Mouse (Mus musculus) embryonic facial prominence, embryonic 12.5 days (tissue): ENCODE measurements around the gene Uck1. TPM values are rescaled to one million over a fixed set of nuclear protein-coding genes. Genes with fewer than 3 reads are reported as not detected.
"Not testable (repeated sequence)": the region's sequence is repeated elsewhere in the genome, so short reads cannot be mapped to it uniquely, and the experiment has no call there.

Source experiments
- ATAC-seq: fragments of 200-750 bp; cut with Nextera tagmentation; 2 replicates; pipeline ENCODE4 v1.8.0; 2017; ENCODE audit not compliant: insufficient number of reproducible peaks, insufficient read depth, low FRiP score, low TSS enrichment
- H3K27ac ChIP-seq: fragments of 300-500 bp; sonication (generic); 2 replicates; pipeline ENCODE4 v1.5.1; 2016; ENCODE audit warnings: mild to moderate bottlenecking
- H3K27me3 ChIP-seq: fragments of 300-500 bp; sonication (generic); 2 replicates; pipeline ENCODE4 v1.6.1; 2016; ENCODE audit warnings: mild to moderate bottlenecking, moderate library complexity
- H3K36me3 ChIP-seq: fragments of 300-500 bp; sonication (generic); 2 replicates; pipeline ENCODE4 v1.6.1; 2016; ENCODE audit warnings: mild to moderate bottlenecking
- H3K4me1 ChIP-seq: fragments of 300-500 bp; sonication (generic); 2 replicates; pipeline ENCODE4 v1.6.1; 2016
- H3K4me2 ChIP-seq: fragments of 300-500 bp; sonication (generic); replicated peaks from 2 replicates; pipeline ENCODE4 v1.6.1; 2016; ENCODE audit warnings: mild to moderate bottlenecking, moderate library complexity
- H3K4me3 ChIP-seq: fragments of 300-500 bp; sonication (generic); 2 replicates; pipeline ENCODE4 v1.5.1; 2016; ENCODE audit warnings: mild to moderate bottlenecking
- H3K9ac ChIP-seq: fragments of 300-500 bp; sonication (generic); 2 replicates; pipeline ENCODE4 v1.6.1; 2016; ENCODE audit warnings: mild to moderate bottlenecking, moderate library complexity
- H3K9me3 ChIP-seq: fragments of 300-500 bp; sonication (generic); 2 replicates; pipeline ENCODE4 v1.6.1; 2016; ENCODE audit warnings: mild to moderate bottlenecking, moderate library complexity
- WGBS: fragments of 180-500 bp; shearing (Covaris S2); methylation state at CpG from one replicate; pipeline ENCODE4 v1.1.7; 2016; 5-methylcytosine and 5-hydroxymethylcytosine counted together
- polyA plus RNA-seq: library from polyadenylated mRNA; unstranded; fragments of >200 nt; fragmentation: Nextera tagmentation; extraction: Ambion mirVana; gene quantifications from 2 replicates; pipeline ENCODE4 v1.2.1, GENCODE M21; 2016

Uck1 gene
- polyA plus RNA-seq: 69.9 and 81.5 TPM in 2 replicates

- peak within 1 kb of the TSS; percentile 58 for H3K4me2 ChIP-seq
- H3K27me3 ChIP-seq: no peaks in the 10 kb centered on the region
- WGBS: 2% methylated on average over 59 of the region's 59 CpGs
- 0 out of 2 replicates have a peak within 1 kb of the TSS, but pooled peaks have one; percentile 0 for H3K27ac ChIP-seq
- H3K9me3 ChIP-seq: no peaks in the 10 kb centered on the region
- peak within 1 kb of the TSS; percentile 78 for H3K4me3 ChIP-seq
- H3K4me1 ChIP-seq: peaks cover 7% of the 10 kb centered on the region
- peak within 1 kb of the TSS; percentile 82 for H3K9ac ChIP-seq
- ATAC-seq: peak; percentile 84
- H3K36me3 ChIP-seq: peaks cover 27% of the 10 kb centered on the region
Measured at GRCm38 (mm10) chr2:32259657-32260417, at the start of gene Uck1. Gene Uck1, minus strand, starts transcription at chr2:32260159.

GRCm38 (mm10) chr2:32308870-32309568, 49.1 kb upstream of the Uck1 start:
- ATAC-seq: no peak
- Histone ChIP-seq H3K4me2 (no peak overlapping the region), H3K4me3 (no peak overlapping the region), H3K9ac (no peak overlapping the region), H3K27ac (0 out of 2 replicates have a peak overlapping the region, but pooled peaks have one; percentile 9), H3K27me3 (no peaks in the 10 kb centered on the region), H3K36me3 (peaks cover 67% of the 10 kb centered on the region), H3K9me3 (no peaks in the 10 kb centered on the region), H3K4me1 (peaks cover 25% of the 10 kb centered on the region)
- WGBS: 78% methylated on average over 16 of the region's 16 CpGs

GRCm38 (mm10) chr2:32307941-32308760, 48.2 kb upstream of the Uck1 start:
- peaks cover 75% of the 10 kb centered on the region for H3K36me3 ChIP-seq
- no peak overlapping the region for H3K4me3 ChIP-seq
- 0 out of 2 replicates have a peak overlapping the region, but pooled peaks have one; percentile 9 for H3K27ac ChIP-seq
- H3K9ac ChIP-seq: no peak overlapping the region
- H3K9me3 ChIP-seq: no peaks in the 10 kb centered on the region
- H3K4me2 ChIP-seq: no peak overlapping the region
- 54% methylated on average over 8 of the region's 8 CpGs for WGBS
- ATAC-seq: no peak
- no peaks in the 10 kb centered on the region for H3K27me3 ChIP-seq
- peaks cover 25% of the 10 kb centered on the region for H3K4me1 ChIP-seq

DNA sequence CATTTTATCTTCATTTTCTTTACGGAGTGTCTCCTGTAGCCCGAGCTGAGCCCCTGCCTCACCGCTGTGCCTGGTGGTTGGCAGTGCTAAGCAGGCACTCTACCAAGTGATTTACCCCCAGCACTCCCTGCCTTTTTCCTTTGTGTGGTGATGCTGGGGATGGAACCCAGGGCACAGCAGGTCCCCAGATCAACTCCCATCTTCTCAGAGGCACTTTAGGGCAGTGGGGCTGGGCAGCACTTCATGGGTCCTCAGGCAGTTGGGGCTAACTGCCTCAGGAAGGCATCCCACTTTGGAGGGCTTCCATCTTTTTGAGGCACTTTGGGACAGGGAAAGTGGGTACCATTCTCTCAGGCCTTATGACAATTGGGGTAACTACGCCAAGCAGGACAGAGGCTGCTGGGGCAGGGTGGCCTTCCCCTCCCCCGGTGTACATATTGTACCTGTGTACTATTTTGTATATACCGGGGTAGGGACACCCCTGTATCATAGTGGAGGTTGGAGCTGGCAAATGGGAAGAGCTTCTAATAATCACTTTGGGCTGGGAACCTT, 47.4 kb upstream of the Uck1 start:
- H3K9ac ChIP-seq: no peak overlapping the region
- H3K27ac ChIP-seq: 0 out of 2 replicates have a peak overlapping the region, but pooled peaks have one; percentile 41
- no peak overlapping the region for H3K4me2 ChIP-seq
- WGBS: 86% methylated on average over 6 of the region's 6 CpGs
- ATAC-seq: no peak
- H3K36me3 ChIP-seq: peaks cover 84% of the 10 kb centered on the region
- H3K9me3 ChIP-seq: no peaks in the 10 kb centered on the region
- H3K27me3 ChIP-seq: no peaks in the 10 kb centered on the region
- H3K4me1 ChIP-seq: peaks cover 20% of the 10 kb centered on the region
- no peak overlapping the region for H3K4me3 ChIP-seq

GRCm38 (mm10) chr2:32306176-32306575, 46.2 kb upstream of the Uck1 start:
- WGBS: 80% methylated on average over 9 of the region's 9 CpGs
- ATAC-seq: no peak
- Histone ChIP-seq H3K9ac (0 out of 2 replicates have a peak overlapping the region, but pooled peaks have one; percentile 4), H3K9me3 (no peaks in the 10 kb centered on the region), H3K36me3 (peaks cover 95% of the 10 kb centered on the region), H3K4me2 (no peak overlapping the region), H3K27ac (0 out of 2 replicates have a peak overlapping the region, but pooled peaks have one; percentile 41), H3K4me1 (peaks cover 13% of the 10 kb centered on the region), H3K4me3 (no peak overlapping the region), H3K27me3 (no peaks in the 10 kb centered on the region)

DNA sequence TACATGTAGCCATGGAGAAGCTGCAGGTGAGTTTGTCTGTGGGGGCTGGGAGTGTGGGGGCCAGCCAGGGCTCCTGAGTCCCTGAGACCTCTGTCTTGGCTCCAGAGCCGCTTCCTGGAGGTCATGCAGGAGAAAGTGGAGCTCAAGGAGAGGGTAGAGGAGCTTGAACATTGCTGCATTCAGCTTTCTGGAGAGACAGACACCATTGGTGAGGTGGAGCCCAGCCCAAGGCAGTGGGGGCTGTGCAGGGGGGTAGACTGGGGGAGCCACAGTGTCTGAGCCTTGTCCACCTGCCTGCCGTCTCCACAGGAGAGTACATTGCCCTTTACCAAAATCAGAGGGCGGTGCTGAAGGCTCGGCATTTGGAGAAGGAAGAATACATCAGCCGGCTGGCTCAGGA, 45.7 kb upstream of the Uck1 start:
- ATAC-seq: no peak
- WGBS: 91% methylated on average over 5 of the region's 5 CpGs
- no peak overlapping the region for H3K4me3 ChIP-seq
- H3K4me1 ChIP-seq: peaks cover 7% of the 10 kb centered on the region
- H3K4me2 ChIP-seq: no peak overlapping the region
- no peaks in the 10 kb centered on the region for H3K9me3 ChIP-seq
- H3K27ac ChIP-seq: 0 out of 2 replicates have a peak overlapping the region, but pooled peaks have one; percentile 19
- 0 out of 2 replicates have a peak overlapping the region, but pooled peaks have one; percentile 4 for H3K9ac ChIP-seq
- no peaks in the 10 kb centered on the region for H3K27me3 ChIP-seq
- H3K36me3 ChIP-seq: peaks cover 96% of the 10 kb centered on the region

- Histone ChIP-seq H3K4me3 (no peak overlapping the region), H3K4me1 (no peaks in the 10 kb centered on the region), H3K9me3 (no peaks in the 10 kb centered on the region), H3K9ac (no peak overlapping the region), H3K36me3 (peaks cover 93% of the 10 kb centered on the region), H3K27me3 (no peaks in the 10 kb centered on the region), H3K4me2 (no peak overlapping the region), H3K27ac (no peak overlapping the region)
- ATAC-seq: 0 out of 2 replicates have a peak, but pooled peaks have one; percentile 47
- 53% methylated on average over 8 of the region's 8 CpGs for WGBS
Measured at GRCm38 (mm10) chr2:32304145-32304832, 44.3 kb upstream of the Uck1 start.

DNA sequence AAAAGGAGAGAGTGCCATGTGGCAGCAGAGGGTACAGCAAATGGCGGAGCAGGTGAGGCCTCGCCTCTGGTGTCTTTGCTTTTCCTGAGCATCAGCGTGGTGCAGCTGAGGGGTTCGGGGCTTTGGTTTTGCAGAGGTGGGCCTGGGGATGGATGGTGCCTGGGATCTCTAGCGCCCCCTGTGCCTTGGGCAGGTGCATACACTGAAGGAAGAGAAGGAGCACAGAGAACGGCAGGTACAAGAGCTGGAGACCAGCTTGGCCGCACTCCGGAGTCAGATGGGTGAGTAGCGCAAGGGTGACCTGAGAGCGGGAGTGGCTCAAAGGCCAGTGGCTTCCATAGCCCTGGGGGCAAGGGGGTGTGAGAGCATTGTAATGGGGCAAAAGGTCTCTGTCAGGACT, 43.0 kb upstream of the Uck1 start:
- peaks cover 93% of the 10 kb centered on the region for H3K36me3 ChIP-seq
- H3K4me1 ChIP-seq: no peaks in the 10 kb centered on the region
- H3K9me3 ChIP-seq: no peaks in the 10 kb centered on the region
- H3K4me2 ChIP-seq: no peak overlapping the region
- peak overlapping the region; percentile 17; the same call in 1 of the 2 replicates for H3K27ac ChIP-seq
- ATAC-seq: no peak
- no peak overlapping the region for H3K9ac ChIP-seq
- H3K27me3 ChIP-seq: no peaks in the 10 kb centered on the region
- 85% methylated on average over 10 of the region's 10 CpGs for WGBS
- no peak overlapping the region for H3K4me3 ChIP-seq

DNA sequence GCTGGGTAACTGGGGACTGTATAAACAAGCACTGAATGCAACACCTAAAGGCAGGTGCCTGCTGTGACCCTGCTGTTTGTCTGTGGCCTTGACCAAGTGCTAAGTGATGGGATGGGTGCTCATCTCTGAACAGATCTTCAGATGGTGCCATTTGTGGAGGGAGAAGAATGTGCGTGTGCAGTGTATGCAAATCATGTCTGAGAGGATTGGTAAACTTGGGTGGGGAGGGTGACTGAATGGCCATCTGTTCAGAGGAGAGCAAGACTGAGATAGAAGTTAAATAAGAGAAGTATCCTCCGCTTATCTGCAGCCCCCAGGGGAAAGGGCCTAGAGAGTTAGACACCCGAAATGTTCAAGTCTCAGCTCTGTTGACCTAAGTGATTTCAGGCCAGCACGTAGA, 39.5 kb upstream of the Uck1 start:
- Histone ChIP-seq H3K27me3 (no peaks in the 10 kb centered on the region), H3K9ac (no peak overlapping the region), H3K4me1 (no peaks in the 10 kb centered on the region), H3K36me3 (peaks cover 79% of the 10 kb centered on the region), H3K4me2 (no peak overlapping the region), H3K9me3 (no peaks in the 10 kb centered on the region), H3K4me3 (no peak overlapping the region), H3K27ac (no peak overlapping the region)
- no peak for ATAC-seq
- WGBS: 89% methylated on average over 4 of the region's 4 CpGs

GRCm38 (mm10) chr2:32295842-32296241, 35.9 kb upstream of the Uck1 start:
- 92% methylated on average over 2 of the region's 2 CpGs for WGBS
- ATAC-seq, H3K4me1 ChIP-seq, H3K4me3 ChIP-seq, H3K4me2 ChIP-seq, H3K27me3 ChIP-seq, H3K9me3 ChIP-seq, H3K27ac ChIP-seq, H3K9ac ChIP-seq: not testable (repeated sequence)
- peaks cover 58% of the 10 kb centered on the region for H3K36me3 ChIP-seq
